Mouse (Mus musculus): Measurements from ENCODE around the gene Chgb. TPM values are rescaled to one million over a fixed set of nuclear protein-coding genes. Genes with fewer than 3 reads are reported as not detected.
A peak's percentile ranks its signal among the peaks of the same experiment; 100 is the strongest.

Chgb gene
- polyA plus RNA-seq, 1 experiment: not detected

- no peak overlapping the region for H3K4me3 ChIP-seq (ENCODE audit: low read depth, low read length)
- H3K9ac ChIP-seq (ENCODE audit: low read depth, poor library complexity, severe bottlenecking): no peak overlapping the region
- H3K36me3 ChIP-seq (ENCODE audit: control insufficient read depth, insufficient read depth, low read length, poor library complexity, severe bottlenecking): peaks cover 34% of the 10 kb centered on the region
- no peak overlapping the region for H3K27ac ChIP-seq (ENCODE audit: insufficient read depth, low read length)
- H3K9me3 ChIP-seq (replicated peaks; ENCODE audit: control insufficient read depth, insufficient read depth, low read length, poor library complexity, severe bottlenecking): peaks cover 27% of the 10 kb centered on the region
- H3K4me1 ChIP-seq (ENCODE audit: control insufficient read depth, insufficient read depth, low read length): no peaks in the 10 kb centered on the region
- TF ChIP-seq POLR2A (IDR thresholded peaks at IDR 0.05; ENCODE audit: insufficient read depth, low read length) (no peak), CTCF (IDR thresholded peaks at IDR 0.05; ENCODE audit: low read depth, low read length) (no peak), EP300 (IDR thresholded peaks at IDR 0.05; ENCODE audit: insufficient read depth, low read depth, low read length) (no peak)
- no peaks in the 10 kb centered on the region for H3K27me3 ChIP-seq (ENCODE audit: control insufficient read depth, insufficient read depth, low read length, poor library complexity, severe bottlenecking)
These were observed 21.9 kb downstream of the Chgb start for GRCm38 (mm10) chr2:132802976-132803375.

- no peaks in the 10 kb centered on the region for H3K27me3 ChIP-seq (ENCODE audit: control insufficient read depth, insufficient read depth, low read length, poor library complexity, severe bottlenecking)
- no peaks in the 10 kb centered on the region for H3K9me3 ChIP-seq (replicated peaks; ENCODE audit: control insufficient read depth, insufficient read depth, low read length, poor library complexity, severe bottlenecking)
- H3K27ac ChIP-seq (ENCODE audit: insufficient read depth, low read length): peak within 1 kb of the TSS; percentile 47; the same call in 1 of the 2 replicates
- H3K4me1 ChIP-seq (ENCODE audit: control insufficient read depth, insufficient read depth, low read length): no peaks in the 10 kb centered on the region
- TF ChIP-seq POLR2A (IDR thresholded peaks at IDR 0.05; ENCODE audit: insufficient read depth, low read length) (no peak), EP300 (IDR thresholded peaks at IDR 0.05; ENCODE audit: insufficient read depth, low read depth, low read length) (0 out of 2 replicates have a peak, but pooled peaks have one; percentile 18)
- peaks cover 25% of the 10 kb centered on the region for H3K36me3 ChIP-seq (ENCODE audit: control insufficient read depth, insufficient read depth, low read length, poor library complexity, severe bottlenecking)
- peak within 1 kb of the TSS; percentile 83 for H3K9ac ChIP-seq (ENCODE audit: low read depth, poor library complexity, severe bottlenecking)
- peak within 1 kb of the TSS; percentile 91 for H3K4me3 ChIP-seq (ENCODE audit: low read depth, low read length)
These were observed 34.7 kb downstream of the Chgb start, which contains the start of the genes Trmt6 and Mcm8 for GRCm38 (mm10) chr2:132815608-132816314. Gene Trmt6, minus strand, starts transcription at chr2:132816055. Gene Mcm8, plus strand, starts transcription at chr2:132816141.

- H3K36me3 ChIP-seq (ENCODE audit: control insufficient read depth, insufficient read depth, low read length, poor library complexity, severe bottlenecking): peaks cover 31% of the 10 kb centered on the region
- no peaks in the 10 kb centered on the region for H3K4me1 ChIP-seq (ENCODE audit: control insufficient read depth, insufficient read depth, low read length)
- H3K9ac ChIP-seq (ENCODE audit: low read depth, poor library complexity, severe bottlenecking): no peak overlapping the region
- no peaks in the 10 kb centered on the region for H3K9me3 ChIP-seq (replicated peaks; ENCODE audit: control insufficient read depth, insufficient read depth, low read length, poor library complexity, severe bottlenecking)
- TF ChIP-seq EP300 (IDR thresholded peaks at IDR 0.05; ENCODE audit: insufficient read depth, low read depth, low read length) (no peak), POLR2A (IDR thresholded peaks at IDR 0.05; ENCODE audit: insufficient read depth, low read length) (no peak), CTCF (IDR thresholded peaks at IDR 0.05; ENCODE audit: low read depth, low read length) (no peak)
- no peaks in the 10 kb centered on the region for H3K27me3 ChIP-seq (ENCODE audit: control insufficient read depth, insufficient read depth, low read length, poor library complexity, severe bottlenecking)
- no peak overlapping the region for H3K27ac ChIP-seq (ENCODE audit: insufficient read depth, low read length)
- H3K4me3 ChIP-seq (ENCODE audit: low read depth, low read length): no peak overlapping the region
These were observed 60.0 kb downstream of the Chgb start for GRCm38 (mm10) chr2:132841071-132841470.

Other genes with a start within 250 kb of the Chgb start
- 9.5 and 11.0 TPM in 2 replicates for gene Gpcpd1, start 193.5 kb upstream of the Chgb start, polyA plus RNA-seq (2011; ENCODE audit: insufficient read depth, insufficient read length, low read depth, missing spikeins)
- 5.7 and 10.7 TPM in 2 replicates for gene Shld1, start 94.3 kb upstream of the Chgb start, polyA plus RNA-seq (2011; ENCODE audit: insufficient read depth, insufficient read length, low read depth, missing spikeins)
- gene Trmt6, start 34.8 kb downstream of the Chgb start, polyA plus RNA-seq (2011; ENCODE audit: insufficient read depth, insufficient read length, low read depth, missing spikeins): 53.5 and 54.6 TPM in 2 replicates
- 36.8 and 42.0 TPM in 2 replicates for gene Mcm8, start 34.9 kb downstream of the Chgb start, polyA plus RNA-seq (2011; ENCODE audit: insufficient read depth, insufficient read length, low read depth, missing spikeins)
- gene Crls1, start 65.4 kb downstream of the Chgb start, polyA plus RNA-seq (2011; ENCODE audit: insufficient read depth, insufficient read length, low read depth, missing spikeins): 49.9 and 52.5 TPM in 2 replicates
- gene Lrrn4, start 99.6 kb downstream of the Chgb start, polyA plus RNA-seq (2011; ENCODE audit: insufficient read depth, insufficient read length, low read depth, missing spikeins): 18.9 and 20.4 TPM in 2 replicates
- 9.1 and 12.1 TPM in 2 replicates for gene Fermt1, start 164.6 kb downstream of the Chgb start, polyA plus RNA-seq (2011; ENCODE audit: insufficient read depth, insufficient read length, low read depth, missing spikeins)

Measured in ES-Bruce4 (cell line).